Mouse (Mus musculus) lung, adult 2 months (tissue): ENCODE results near the gene Wdr60.

Experiments used
- CTCF ChIP-seq: fragments of 200-500 bp; IDR thresholded peaks from 2 replicates; pipeline ENCODE4 v1.5.1; 2011; ENCODE audit warnings: mild to moderate bottlenecking, low read length, control low read depth; ENCODE audit not compliant: insufficient read depth
- POLR2A ChIP-seq: fragments of 200-500 bp; IDR thresholded peaks from 2 replicates; pipeline ENCODE4 v1.6.1; 2011; ENCODE audit warnings: low read depth, mild to moderate bottlenecking, control low read depth, low read length, borderline replicate concordance; ENCODE audit errors: extremely low read depth

DNA sequence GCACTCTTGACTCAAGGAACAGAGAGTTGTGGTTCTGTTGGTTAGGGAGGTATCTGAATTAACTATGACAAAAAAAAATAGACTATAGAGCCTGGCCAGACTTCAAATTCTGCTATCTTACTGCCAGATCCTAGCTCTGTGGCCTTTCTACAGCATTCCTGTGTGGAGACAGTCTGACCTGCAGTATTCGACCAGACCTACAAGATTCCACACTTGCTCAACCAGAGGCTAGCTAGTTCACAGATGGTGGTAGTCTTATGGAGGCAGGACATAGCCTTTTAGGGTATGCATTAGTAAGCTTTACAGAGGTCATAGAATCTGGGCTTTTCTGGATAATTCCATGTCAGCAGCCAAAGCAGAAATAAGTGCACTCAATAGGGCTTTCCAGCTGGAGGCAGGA is 7.7 kb upstream of the Wdr60 start:
- TF ChIP-seq CTCF (no peak), POLR2A (no peak)
